Mouse (Mus musculus) hindbrain, embryonic 13.5 days (tissue): ENCODE measurements around the gene Clec2l. TPM values are rescaled to one million over a fixed set of nuclear protein-coding genes. Genes with fewer than 3 reads are reported as not detected.
"Not testable (repeated sequence)": the region's sequence is repeated elsewhere in the genome, so short reads cannot be mapped to it uniquely, and the experiment has no call there.

ENCODE experiments used
- ATAC-seq: fragments of 200-750 bp; cut with Nextera tagmentation; 2 replicates; pipeline ENCODE4 v1.8.0; 2017; ENCODE audit warnings: moderate TSS enrichment; ENCODE audit not compliant: low FRiP score
- H3K27ac ChIP-seq: fragments of 300-500 bp; sonication (generic); 2 replicates; pipeline ENCODE4 v1.5.1; 2015; ENCODE audit warnings: inconsistent platforms, mild to moderate bottlenecking, moderate library complexity
- H3K27me3 ChIP-seq: fragments of 300-500 bp; sonication (generic); 2 replicates; pipeline ENCODE4 v1.6.1; 2015; ENCODE audit warnings: mild to moderate bottlenecking, inconsistent platforms
- H3K36me3 ChIP-seq: fragments of 300-500 bp; sonication (generic); 2 replicates; pipeline ENCODE4 v1.6.1; 2015; ENCODE audit warnings: mild to moderate bottlenecking, inconsistent platforms
- H3K4me1 ChIP-seq: fragments of 300-500 bp; sonication (generic); replicated peaks from 2 replicates; pipeline ENCODE4 v1.6.1; 2015; ENCODE audit warnings: inconsistent platforms
- H3K4me2 ChIP-seq: fragments of 300-500 bp; sonication (generic); 2 replicates; pipeline ENCODE4 v1.6.1; 2015; ENCODE audit warnings: inconsistent platforms, mild to moderate bottlenecking, moderate library complexity
- H3K4me3 ChIP-seq: fragments of 300-500 bp; sonication (generic); 2 replicates; pipeline ENCODE4 v1.5.1; 2015; ENCODE audit warnings: mild to moderate bottlenecking, inconsistent platforms
- H3K9ac ChIP-seq: fragments of 300-500 bp; sonication (generic); 2 replicates; pipeline ENCODE4 v1.6.1; 2015; ENCODE audit warnings: mild to moderate bottlenecking, inconsistent platforms
- H3K9me3 ChIP-seq: fragments of 300-500 bp; sonication (generic); 2 replicates; pipeline ENCODE4 v1.6.1; 2016; ENCODE audit warnings: inconsistent platforms
- WGBS: fragments of 180-500 bp; shearing (Covaris S2); methylation state at CpG from one replicate; pipeline ENCODE4 v1.1.7; 2015; 5-methylcytosine and 5-hydroxymethylcytosine counted together
- polyA plus RNA-seq: library from polyadenylated mRNA; unstranded; fragments of >200 nt; fragmentation: Nextera tagmentation; extraction: Ambion mirVana; gene quantifications from 2 replicates; pipeline ENCODE4 v1.2.1, GENCODE M21; 2015

The Clec2l gene
- polyA plus RNA-seq, 1 experiment from 2014 or later: 8.9 TPM

GRCm38 (mm10) chr6:38636852-38637618, 25.8 kb upstream of the Clec2l start, which contains the start of gene Klrg2:
Gene Klrg2 (minus strand): TSS chr6:38637242.
- peaks cover 27% of the 10 kb centered on the region for H3K4me1 ChIP-seq
- H3K4me3 ChIP-seq: peak within 1 kb of the TSS; percentile 59
- peak; percentile 83 for ATAC-seq
- H3K27ac ChIP-seq: no peak within 1 kb of the TSS
- H3K9ac ChIP-seq: peak within 1 kb of the TSS; percentile 68
- peak within 1 kb of the TSS; percentile 97 for H3K4me2 ChIP-seq
- 2% methylated on average over 59 of the region's 60 CpGs for WGBS
- no peaks in the 10 kb centered on the region for H3K9me3 ChIP-seq
- H3K27me3 ChIP-seq: peaks cover 79% of the 10 kb centered on the region
- no peaks in the 10 kb centered on the region for H3K36me3 ChIP-seq

GRCm38 (mm10) chr6:38640401-38640800, 22.5 kb upstream of the Clec2l start:
- no peak overlapping the region for H3K4me3 ChIP-seq
- no peak overlapping the region for H3K4me2 ChIP-seq
- H3K36me3 ChIP-seq: no peaks in the 10 kb centered on the region
- no peak overlapping the region for H3K27ac ChIP-seq
- H3K27me3 ChIP-seq: peaks cover 54% of the 10 kb centered on the region
- no peaks in the 10 kb centered on the region for H3K9me3 ChIP-seq
- H3K4me1 ChIP-seq: peaks cover 26% of the 10 kb centered on the region
- H3K9ac ChIP-seq: no peak overlapping the region
- ATAC-seq: no peak
- WGBS: 81% methylated on average over 11 of the region's 11 CpGs

- H3K9me3 ChIP-seq: no peaks in the 10 kb centered on the region
- H3K4me3 ChIP-seq: no peak overlapping the region
- peaks cover 46% of the 10 kb centered on the region for H3K27me3 ChIP-seq
- peaks cover 18% of the 10 kb centered on the region for H3K4me1 ChIP-seq
- H3K27ac ChIP-seq: no peak overlapping the region
- no peak for ATAC-seq
- WGBS: 77% methylated on average over 5 of the region's 5 CpGs
- no peak overlapping the region for H3K4me2 ChIP-seq
- no peaks in the 10 kb centered on the region for H3K36me3 ChIP-seq
- H3K9ac ChIP-seq: no peak overlapping the region
Measured at GRCm38 (mm10) chr6:38641228-38641627, 21.6 kb upstream of the Clec2l start.

- 52% methylated on average over 5 of the region's 5 CpGs for WGBS
- ATAC-seq: no peak
- Histone ChIP-seq H3K4me1 (peaks cover 13% of the 10 kb centered on the region), H3K9me3 (no peaks in the 10 kb centered on the region), H3K27me3 (peaks cover 42% of the 10 kb centered on the region), H3K27ac (no peak overlapping the region), H3K9ac (no peak overlapping the region), H3K36me3 (no peaks in the 10 kb centered on the region), H3K4me2 (no peak overlapping the region), H3K4me3 (no peak overlapping the region)
Measured at GRCm38 (mm10) chr6:38641645-38642044, 21.2 kb upstream of the Clec2l start.

- Histone ChIP-seq H3K4me2 (no peak overlapping the region), H3K36me3 (no peaks in the 10 kb centered on the region), H3K9ac (no peak overlapping the region), H3K9me3 (no peaks in the 10 kb centered on the region), H3K4me1 (peaks cover 4% of the 10 kb centered on the region; the same call in 1 of the 2 replicates), H3K27ac (no peak overlapping the region), H3K27me3 (peaks cover 32% of the 10 kb centered on the region), H3K4me3 (no peak overlapping the region)
- 78% methylated on average over 5 of the region's 5 CpGs for WGBS
- ATAC-seq: no peak
Measured at GRCm38 (mm10) chr6:38642593-38642992, 20.3 kb upstream of the Clec2l start.

GRCm38 (mm10) chr6:38643039-38643438, 19.8 kb upstream of the Clec2l start:
- Histone ChIP-seq H3K9me3 (no peaks in the 10 kb centered on the region), H3K27me3 (peaks cover 28% of the 10 kb centered on the region), H3K4me1 (0 out of 2 replicates have a peak, but pooled peaks cover 3% of the 10 kb centered on the region), H3K27ac (no peak overlapping the region), H3K36me3 (no peaks in the 10 kb centered on the region), H3K4me2 (no peak overlapping the region), H3K9ac (no peak overlapping the region), H3K4me3 (no peak overlapping the region)
- ATAC-seq: no peak
- WGBS: 70% methylated on average over 3 of the region's 3 CpGs

GRCm38 (mm10) chr6:38649545-38649944, 13.3 kb upstream of the Clec2l start:
- no peak for ATAC-seq
- no peak overlapping the region for H3K4me2 ChIP-seq
- WGBS: 69% methylated on average over 3 of the region's 3 CpGs
- H3K9ac ChIP-seq: no peak overlapping the region
- H3K27me3 ChIP-seq: no peaks in the 10 kb centered on the region; the same call in 1 of the 2 replicates
- H3K36me3 ChIP-seq: no peaks in the 10 kb centered on the region
- no peak overlapping the region for H3K27ac ChIP-seq
- H3K9me3 ChIP-seq: no peaks in the 10 kb centered on the region
- no peaks in the 10 kb centered on the region for H3K4me1 ChIP-seq
- H3K4me3 ChIP-seq: no peak overlapping the region

GRCm38 (mm10) chr6:38650263-38650937, 12.5 kb upstream of the Clec2l start:
- no peaks in the 10 kb centered on the region for H3K4me1 ChIP-seq
- H3K27me3 ChIP-seq: no peaks in the 10 kb centered on the region; the same call in 1 of the 2 replicates
- H3K9ac ChIP-seq: no peak overlapping the region
- peak; percentile 76 for ATAC-seq
- no peaks in the 10 kb centered on the region for H3K36me3 ChIP-seq
- 45% methylated on average over 14 of the region's 14 CpGs for WGBS
- no peak overlapping the region for H3K4me2 ChIP-seq
- H3K27ac ChIP-seq: no peak overlapping the region
- H3K4me3 ChIP-seq: no peak overlapping the region
- H3K9me3 ChIP-seq: no peaks in the 10 kb centered on the region

- 8% methylated on average over 4 of the region's 4 CpGs for WGBS
- no peak overlapping the region for H3K27ac ChIP-seq
- H3K9me3 ChIP-seq: no peaks in the 10 kb centered on the region
- H3K4me3 ChIP-seq: no peak overlapping the region
- H3K9ac ChIP-seq: no peak overlapping the region
- H3K4me1 ChIP-seq: peaks cover 15% of the 10 kb centered on the region
- H3K4me2 ChIP-seq: no peak overlapping the region
- no peak for ATAC-seq
- H3K36me3 ChIP-seq: no peaks in the 10 kb centered on the region
- H3K27me3 ChIP-seq: peaks cover 44% of the 10 kb centered on the region
Measured at GRCm38 (mm10) chr6:38661626-38662025, 1.2 kb upstream of the Clec2l start.

GRCm38 (mm10) chr6:38669580-38669979, 6.7 kb downstream of the Clec2l start:
- no peak overlapping the region for H3K27ac ChIP-seq
- H3K4me3 ChIP-seq: no peak overlapping the region
- no peaks in the 10 kb centered on the region for H3K4me1 ChIP-seq
- 67% methylated on average over 6 of the region's 6 CpGs for WGBS
- H3K4me2 ChIP-seq: no peak overlapping the region
- ATAC-seq: no peak
- H3K36me3 ChIP-seq: no peaks in the 10 kb centered on the region
- no peaks in the 10 kb centered on the region for H3K9me3 ChIP-seq
- H3K27me3 ChIP-seq: peaks cover 13% of the 10 kb centered on the region
- H3K9ac ChIP-seq: no peak overlapping the region

GRCm38 (mm10) chr6:38670488-38670887, 7.6 kb downstream of the Clec2l start:
- WGBS: 69% methylated on average over 1 of the region's 1 CpGs
- not testable (repeated sequence) for H3K27me3 ChIP-seq, H3K9ac ChIP-seq, H3K4me3 ChIP-seq, ATAC-seq, H3K4me2 ChIP-seq, H3K27ac ChIP-seq, H3K4me1 ChIP-seq, H3K36me3 ChIP-seq, H3K9me3 ChIP-seq

- 75% methylated on average over 7 of the region's 7 CpGs for whole genome bisulfite sequencing
- H3K9ac ChIP-seq: no peak overlapping the region
- no peak overlapping the region for H3K27ac ChIP-seq
- H3K4me2 ChIP-seq: no peak overlapping the region
- no peaks in the 10 kb centered on the region for H3K4me1 ChIP-seq
- H3K27me3 ChIP-seq: 0 out of 2 replicates have a peak, but pooled peaks cover 4% of the 10 kb centered on the region
- no peaks in the 10 kb centered on the region for H3K9me3 ChIP-seq
- no peaks in the 10 kb centered on the region for H3K36me3 ChIP-seq
- H3K4me3 ChIP-seq: no peak overlapping the region
- no peak for ATAC-seq
Measured at GRCm38 (mm10) chr6:38671270-38671669, 8.4 kb downstream of the Clec2l start.
